14 mouse cellular contexts compared by ENCODE assay signal in genomic region chr9:106237401-106237800, GRCm38 (mm10). TPM values are rescaled to one million over a fixed set of nuclear protein-coding genes. Genes with fewer than 3 reads are reported as not detected.
"Had no signal": no experiment of that assay in that cellular context is flagged by ENCODE, and none has a peak within 500 bp of the region (broad histone marks: within the 10 kb centered on the region; RNA-seq: fewer than 3 reads in every experiment).

No protein-coding gene starts in this region.

- H3K4me2 ChIP-seq: liver, embryonic 11.5 days; lung, embryonic 15.5 days; midbrain, embryonic 12.5 days; midbrain, embryonic 15.5 days; neural tube, embryonic 13.5 days had no signal

- DNase-seq: kidney, postnatal 4 days; layer of hippocampus, postnatal 36 days; thymus, postnatal 25 days had no signal

- H3K27ac ChIP-seq: left cerebral cortex, adult 2 months; liver, embryonic 14.5 days; lung, embryonic 15.5 days; macrophage; midbrain, embryonic 12.5 days; midbrain, embryonic 15.5 days; neural tube, embryonic 13.5 days had no signal

- H3K9me3 ChIP-seq: lung, embryonic 15.5 days; midbrain, embryonic 12.5 days; midbrain, embryonic 15.5 days; neural tube, embryonic 13.5 days had no signal

- H3K4me3 ChIP-seq: left cerebral cortex, adult 2 months; lung, embryonic 15.5 days; midbrain, embryonic 12.5 days; midbrain, embryonic 15.5 days; neural tube, embryonic 13.5 days had no signal

- H3K4me1 ChIP-seq: lung, embryonic 15.5 days; midbrain, embryonic 12.5 days; midbrain, embryonic 15.5 days; neural tube, embryonic 13.5 days had no signal

- H3K9ac ChIP-seq: liver, embryonic 14.5 days; lung, embryonic 15.5 days; midbrain, embryonic 12.5 days; midbrain, embryonic 15.5 days; neural tube, embryonic 13.5 days had no signal

- ATAC-seq: inflammation-experienced regulatory T-cells, adult 6 months; intestine, embryonic 16.5 days; midbrain, embryonic 15.5 days had no signal

- H3K27me3 ChIP-seq: lung, embryonic 15.5 days; midbrain, embryonic 12.5 days; midbrain, embryonic 15.5 days; neural tube, embryonic 13.5 days had no signal

RNA-seq across cellular contexts. Expression of gene Tlr9, which starts 15.0 kb away (rescaled TPM):
- polyA plus RNA-seq: limb, embryonic 11.5 days; liver, embryonic 11.5 days; lung, embryonic 15.5 days; midbrain, embryonic 12.5 days; neural tube, embryonic 13.5 days had no signal
